Mouse (Mus musculus): ENCODE data around the gene Sox21. TPM values are rescaled to one million over a fixed set of nuclear protein-coding genes. Genes with fewer than 3 reads are reported as not detected.
A peak's percentile ranks its signal among the peaks of the same experiment; 100 is the strongest.

The Sox21 gene
- polyA plus RNA-seq, 1 experiment from 2014 or later = 35.5 TPM

DNA sequence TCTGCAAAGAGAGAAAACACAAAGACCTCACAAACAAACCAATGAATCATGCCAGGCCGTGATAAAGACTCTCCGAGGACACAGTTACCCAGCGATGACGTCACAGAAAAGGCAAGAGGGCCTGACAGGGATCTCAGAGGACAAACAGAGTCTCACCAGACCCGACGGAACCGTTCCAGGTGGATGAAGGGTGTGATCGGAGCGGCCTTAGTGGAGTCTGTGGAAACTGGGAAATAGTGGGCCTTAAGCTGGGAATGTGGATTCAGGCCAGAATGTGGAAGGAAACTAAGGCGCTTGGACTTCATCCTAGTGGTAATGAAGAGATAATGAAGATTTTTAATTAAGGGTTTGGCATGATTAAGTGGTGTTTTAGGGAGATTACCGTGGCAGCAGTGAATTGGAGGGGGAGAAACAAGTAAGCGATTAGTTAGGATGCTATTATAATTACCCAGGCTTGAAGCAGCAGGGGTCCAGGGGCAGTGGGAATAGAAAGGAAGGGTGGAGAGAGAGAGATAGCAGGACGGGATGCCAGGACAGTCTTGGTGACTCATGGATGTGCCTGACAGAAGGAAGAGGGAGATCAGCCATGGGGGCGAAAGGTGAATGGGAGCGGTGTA is 24.5 kb downstream of the Sox21 start:
- Histone ChIP-seq H3K27me3 (peaks cover 50% of the 10 kb centered on the region), H3K4me3 (no peak overlapping the region), H3K4me1 (peaks cover 4% of the 10 kb centered on the region; the same call in 1 of the 2 replicates), H3K4me2 (replicated peaks) (no peak overlapping the region), H3K36me3 (no peaks in the 10 kb centered on the region), H3K27ac (replicated peaks) (no peak overlapping the region), H3K9ac (replicated peaks) (no peak overlapping the region), H3K9me3 (no peaks in the 10 kb centered on the region)
- WGBS = 79% methylated on average over 15 of the region's 15 CpGs
- ATAC-seq (ENCODE audit: low FRiP score, low read depth) = no peak

DNA sequence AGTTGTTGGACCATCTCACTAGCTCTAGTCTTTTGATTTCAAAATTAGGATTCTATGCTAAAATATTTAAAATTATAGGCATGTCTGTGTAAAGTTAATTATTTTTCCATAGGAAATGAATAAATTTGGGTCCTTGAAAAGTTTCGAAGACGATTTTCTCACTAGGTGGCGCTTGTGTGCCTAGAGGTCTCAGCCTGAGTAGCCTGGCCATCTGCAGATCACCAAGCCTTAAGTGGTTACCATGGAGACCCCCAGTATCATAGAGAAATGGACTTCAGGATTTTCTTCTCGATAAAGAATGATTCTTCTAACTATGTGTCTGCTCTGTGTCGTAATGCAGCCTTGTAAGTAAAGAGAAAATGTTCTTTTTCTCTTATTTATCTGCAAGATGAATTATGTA is 27.2 kb downstream of the Sox21 start:
- peak; percentile 74 for ATAC-seq (ENCODE audit: low FRiP score, low read depth)
- Histone ChIP-seq H3K36me3 (no peaks in the 10 kb centered on the region), H3K27me3 (peaks cover 32% of the 10 kb centered on the region), H3K9me3 (no peaks in the 10 kb centered on the region), H3K4me1 (peaks cover 4% of the 10 kb centered on the region; the same call in 1 of the 2 replicates), H3K4me3 (no peak overlapping the region), H3K27ac (replicated peaks) (no peak overlapping the region), H3K4me2 (replicated peaks) (no peak overlapping the region), H3K9ac (replicated peaks) (no peak overlapping the region)
- WGBS = 8% methylated on average over 5 of the region's 5 CpGs

DNA sequence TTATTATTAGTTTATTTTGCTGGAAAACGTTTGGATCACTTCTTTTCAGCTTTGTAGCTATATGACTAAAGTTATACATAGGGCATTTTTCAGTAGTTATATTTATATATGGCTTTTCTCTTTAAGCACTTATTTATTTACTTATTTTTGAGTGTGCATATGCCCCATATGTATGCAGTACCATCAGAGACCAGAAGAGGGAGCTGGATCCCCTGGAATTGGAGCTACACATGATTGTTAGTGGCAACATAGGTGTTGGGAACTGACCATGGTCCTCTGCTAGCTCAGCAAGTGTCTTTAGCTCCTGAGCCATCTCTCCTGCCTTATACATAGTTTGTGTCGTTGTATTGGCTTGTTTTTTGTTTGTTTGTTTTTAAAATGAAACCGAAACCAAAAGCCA is 29.5 kb downstream of the Sox21 start:
- no peaks in the 10 kb centered on the region for H3K9me3 ChIP-seq
- H3K27ac ChIP-seq (replicated peaks) = no peak overlapping the region
- H3K4me1 ChIP-seq = 0 out of 2 replicates have a peak, but pooled peaks cover 4% of the 10 kb centered on the region
- H3K9ac ChIP-seq (replicated peaks) = no peak overlapping the region
- H3K4me2 ChIP-seq (replicated peaks) = no peak overlapping the region
- no peak overlapping the region for H3K4me3 ChIP-seq
- peaks cover 15% of the 10 kb centered on the region for H3K27me3 ChIP-seq
- 80% methylated on average over 3 of the region's 3 CpGs for WGBS
- no peak for ATAC-seq (ENCODE audit: low FRiP score, low read depth)
- H3K36me3 ChIP-seq = no peaks in the 10 kb centered on the region

- H3K9me3 ChIP-seq = no peaks in the 10 kb centered on the region
- 0 out of 2 replicates have a peak, but pooled peaks cover under 1% of the 10 kb centered on the region for H3K27me3 ChIP-seq
- H3K4me3 ChIP-seq = no peak overlapping the region
- no peaks in the 10 kb centered on the region for H3K36me3 ChIP-seq
- no peak for ATAC-seq (ENCODE audit: low FRiP score, low read depth)
- H3K4me2 ChIP-seq (replicated peaks) = no peak overlapping the region
- H3K9ac ChIP-seq (replicated peaks) = no peak overlapping the region
- H3K27ac ChIP-seq (replicated peaks) = no peak overlapping the region
- WGBS = 86% methylated on average over 7 of the region's 7 CpGs
- no peaks in the 10 kb centered on the region for H3K4me1 ChIP-seq
Observed at GRCm38 (mm10) chr14:118203031-118203430, 33.8 kb downstream of the Sox21 start.

- H3K36me3 ChIP-seq = no peaks in the 10 kb centered on the region
- H3K27ac ChIP-seq (replicated peaks) = no peak overlapping the region
- no peaks in the 10 kb centered on the region for H3K9me3 ChIP-seq
- no peak for ATAC-seq (ENCODE audit: low FRiP score, low read depth)
- WGBS = 89% methylated on average over 5 of the region's 5 CpGs
- H3K4me2 ChIP-seq (replicated peaks) = no peak overlapping the region
- peaks cover 7% of the 10 kb centered on the region; the same call in 1 of the 2 replicates for H3K27me3 ChIP-seq
- no peak overlapping the region for H3K4me3 ChIP-seq
- H3K4me1 ChIP-seq = no peaks in the 10 kb centered on the region; the same call in 1 of the 2 replicates
- no peak overlapping the region for H3K9ac ChIP-seq (replicated peaks)
Observed at GRCm38 (mm10) chr14:118202006-118202405, 34.8 kb downstream of the Sox21 start.

- no peaks in the 10 kb centered on the region for H3K36me3 ChIP-seq
- H3K9me3 ChIP-seq = no peaks in the 10 kb centered on the region
- H3K27ac ChIP-seq (replicated peaks) = no peak overlapping the region
- H3K9ac ChIP-seq (replicated peaks) = no peak overlapping the region
- H3K4me2 ChIP-seq (replicated peaks) = no peak overlapping the region
- H3K27me3 ChIP-seq = peaks cover 8% of the 10 kb centered on the region; the same call in 1 of the 2 replicates
- no peak overlapping the region for H3K4me3 ChIP-seq
- H3K4me1 ChIP-seq = no peaks in the 10 kb centered on the region; the same call in 1 of the 2 replicates
- 96% methylated on average over 3 of the region's 3 CpGs for WGBS
- no peak for ATAC-seq (ENCODE audit: low FRiP score, low read depth)
Observed at GRCm38 (mm10) chr14:118200731-118201130, 36.1 kb downstream of the Sox21 start.

DNA sequence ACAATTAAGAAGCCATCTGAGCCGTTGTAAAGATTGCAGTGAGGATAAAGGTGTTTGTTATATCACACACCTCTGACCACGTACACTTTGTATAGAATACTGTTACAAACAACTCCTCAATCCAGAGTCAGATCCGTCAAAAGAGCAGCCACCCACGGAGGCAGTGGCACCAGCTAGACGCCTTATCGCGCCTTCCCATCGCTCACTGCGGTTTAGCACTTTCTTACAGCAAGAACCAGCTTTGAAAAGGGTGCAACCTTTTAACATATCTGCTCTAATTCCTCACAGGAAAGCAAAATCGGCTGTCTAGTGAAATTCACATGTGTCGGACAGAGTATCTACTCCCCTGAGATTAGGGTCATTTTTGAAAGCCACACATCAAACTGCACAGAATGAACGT is 39.8 kb downstream of the Sox21 start:
- Histone ChIP-seq H3K9me3 (no peaks in the 10 kb centered on the region), H3K27me3 (peaks cover 20% of the 10 kb centered on the region), H3K4me3 (no peak overlapping the region), H3K4me1 (peaks cover 20% of the 10 kb centered on the region), H3K36me3 (no peaks in the 10 kb centered on the region), H3K9ac (replicated peaks) (no peak overlapping the region), H3K4me2 (replicated peaks) (no peak overlapping the region), H3K27ac (replicated peaks) (no peak overlapping the region)
- 58% methylated on average over 12 of the region's 12 CpGs for WGBS
- no peak for ATAC-seq (ENCODE audit: low FRiP score, low read depth)

GRCm38 (mm10) chr14:118194219-118194914 is 42.5 kb downstream of the Sox21 start:
- peak; percentile 55; the same call in 1 of the 2 replicates for ATAC-seq (ENCODE audit: low FRiP score, low read depth)
- Histone ChIP-seq H3K27ac (replicated peaks) (peak overlapping the region; percentile 20; the same call in 1 of the 2 replicates), H3K4me2 (replicated peaks) (peak overlapping the region; percentile 37), H3K9ac (replicated peaks) (no peak overlapping the region), H3K27me3 (peaks cover 28% of the 10 kb centered on the region), H3K36me3 (no peaks in the 10 kb centered on the region), H3K4me3 (no peak overlapping the region), H3K9me3 (no peaks in the 10 kb centered on the region), H3K4me1 (peaks cover 20% of the 10 kb centered on the region)
- 30% methylated on average over 13 of the region's 13 CpGs for WGBS

GRCm38 (mm10) chr14:118193663-118194062 is 43.2 kb downstream of the Sox21 start:
- Histone ChIP-seq H3K9ac (replicated peaks) (no peak overlapping the region), H3K4me2 (replicated peaks) (peak overlapping the region; percentile 36), H3K36me3 (no peaks in the 10 kb centered on the region), H3K9me3 (no peaks in the 10 kb centered on the region), H3K27me3 (peaks cover 28% of the 10 kb centered on the region), H3K4me3 (no peak overlapping the region), H3K4me1 (peaks cover 20% of the 10 kb centered on the region), H3K27ac (replicated peaks) (peak overlapping the region; percentile 65)
- WGBS = 11% methylated on average over 10 of the region's 10 CpGs
- peak; percentile 32; the same call in 1 of the 2 replicates for ATAC-seq (ENCODE audit: low FRiP score, low read depth)

GRCm38 (mm10) chr14:118193001-118193628 is 43.7 kb downstream of the Sox21 start:
- Histone ChIP-seq H3K27ac (replicated peaks) (peak overlapping the region; percentile 65), H3K9ac (replicated peaks) (no peak overlapping the region), H3K27me3 (peaks cover 28% of the 10 kb centered on the region), H3K36me3 (no peaks in the 10 kb centered on the region), H3K4me2 (replicated peaks) (peak overlapping the region; percentile 36), H3K9me3 (no peaks in the 10 kb centered on the region), H3K4me1 (peaks cover 20% of the 10 kb centered on the region), H3K4me3 (no peak overlapping the region)
- ATAC-seq (ENCODE audit: low FRiP score, low read depth) = peak; percentile 54; the same call in 1 of the 2 replicates
- 14% methylated on average over 10 of the region's 10 CpGs for WGBS

- Histone ChIP-seq H3K36me3 (no peaks in the 10 kb centered on the region), H3K4me3 (no peak overlapping the region), H3K9me3 (no peaks in the 10 kb centered on the region), H3K27ac (replicated peaks) (no peak overlapping the region), H3K4me2 (replicated peaks) (no peak overlapping the region), H3K4me1 (peaks cover 20% of the 10 kb centered on the region), H3K9ac (replicated peaks) (no peak overlapping the region), H3K27me3 (peaks cover 21% of the 10 kb centered on the region)
- 92% methylated on average over 9 of the region's 9 CpGs for WGBS
- ATAC-seq (ENCODE audit: low FRiP score, low read depth) = no peak
Observed at GRCm38 (mm10) chr14:118191442-118191841, 45.4 kb downstream of the Sox21 start.

Measured in midbrain, embryonic 12.5 days (tissue).